Mouse (Mus musculus) B cell, adult 67 days (primary cell): ENCODE data around the gene Msantd2. TPM values are rescaled to one million over a fixed set of nuclear protein-coding genes. Genes with fewer than 3 reads are reported as not detected.

Experiments
- total RNA-seq, 2 experiments: library from RNA; stranded (reverse); gene quantifications; 4 replicates each; pipeline ENCODE4 v1.2.4; 2023

Msantd2 gene
- total RNA-seq, result 10 to 100 TPM; 31.0 to 41.6 TPM

DNA sequence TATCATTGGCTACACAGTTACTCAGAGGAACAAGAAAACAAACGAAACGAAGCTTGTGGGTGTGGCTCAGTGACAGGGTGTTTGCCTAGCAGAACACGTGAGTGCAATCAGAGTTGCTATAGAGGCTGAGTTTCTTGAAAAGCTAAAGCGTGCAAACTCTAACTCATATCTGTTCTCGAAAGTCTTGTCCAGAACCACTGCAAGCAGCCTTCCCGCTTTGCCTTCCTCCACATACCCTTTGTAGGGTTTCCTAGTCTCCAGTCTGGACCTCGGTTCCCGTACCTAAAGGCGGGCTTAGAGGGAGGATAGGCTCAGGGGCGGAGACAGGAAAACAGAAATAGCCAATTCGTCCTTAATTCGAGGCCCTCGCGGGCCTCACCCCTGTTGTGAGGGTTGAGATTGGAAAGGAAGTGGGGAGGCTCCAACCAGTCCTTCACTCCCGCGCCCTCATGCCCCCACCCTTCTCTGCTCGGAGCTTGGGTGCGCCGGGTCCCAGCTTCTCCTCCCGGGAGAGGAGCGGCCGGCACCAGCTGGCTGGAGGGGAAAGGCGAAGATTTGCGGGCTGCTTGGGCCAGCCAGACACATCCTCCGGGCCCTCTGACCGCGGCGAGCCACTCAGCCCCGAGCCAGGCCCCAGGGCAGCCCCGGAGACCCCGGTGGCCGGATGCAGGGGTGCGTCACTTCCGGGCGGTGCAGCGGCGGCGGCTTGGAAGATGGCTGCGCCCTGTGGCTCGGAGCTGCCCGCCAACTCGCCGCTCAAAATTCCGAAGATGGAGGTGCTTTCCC lies at the start of gene Msantd2:
Gene Msantd2 (plus strand): TSS at position 709 of the 786 bp plus-strand sequence.

DNA sequence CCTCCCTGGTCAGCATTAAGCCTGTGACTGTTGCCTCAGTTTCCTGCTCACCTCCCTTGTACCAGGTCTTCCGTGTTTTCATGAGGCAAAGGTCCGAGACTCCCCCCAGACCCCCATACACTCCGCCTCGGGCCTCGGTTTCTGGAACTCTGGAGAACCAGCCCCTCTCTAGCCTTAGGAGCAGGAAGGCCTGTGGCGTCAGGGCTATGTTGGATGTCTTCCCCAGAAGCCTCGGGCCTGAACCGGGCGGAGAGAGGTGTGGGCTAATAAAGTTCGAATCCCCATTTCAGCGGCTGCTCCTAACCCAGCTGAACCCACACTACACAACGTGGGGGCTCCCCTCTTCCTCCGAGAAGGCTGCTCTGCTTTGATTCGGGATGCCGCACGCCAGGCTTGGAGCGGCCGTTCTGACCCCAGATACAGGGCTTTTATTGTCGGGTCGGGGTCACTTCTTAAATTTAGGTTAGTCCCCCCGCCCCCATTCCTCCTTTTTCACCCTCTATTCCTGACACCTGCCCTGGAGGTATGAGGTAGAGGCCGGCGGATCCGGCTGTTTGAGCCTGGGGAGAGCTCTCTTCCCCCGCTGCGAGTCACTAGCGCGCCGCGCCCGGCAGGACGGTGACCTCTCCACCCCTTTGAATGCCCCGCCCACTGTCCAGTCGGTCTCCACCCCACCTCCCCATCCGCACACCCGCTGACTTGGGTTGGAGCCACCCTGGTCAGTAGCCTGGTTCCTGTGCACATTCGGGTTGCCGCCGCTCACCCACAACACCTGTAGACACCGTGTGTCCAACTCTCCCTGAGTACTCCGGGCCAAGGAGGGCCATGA lies 38.5 kb downstream of the Msantd2 start, which contains the start of gene Esam:
Gene Esam (plus strand): TSS at position 683 of the 829 bp plus-strand sequence.

DNA sequence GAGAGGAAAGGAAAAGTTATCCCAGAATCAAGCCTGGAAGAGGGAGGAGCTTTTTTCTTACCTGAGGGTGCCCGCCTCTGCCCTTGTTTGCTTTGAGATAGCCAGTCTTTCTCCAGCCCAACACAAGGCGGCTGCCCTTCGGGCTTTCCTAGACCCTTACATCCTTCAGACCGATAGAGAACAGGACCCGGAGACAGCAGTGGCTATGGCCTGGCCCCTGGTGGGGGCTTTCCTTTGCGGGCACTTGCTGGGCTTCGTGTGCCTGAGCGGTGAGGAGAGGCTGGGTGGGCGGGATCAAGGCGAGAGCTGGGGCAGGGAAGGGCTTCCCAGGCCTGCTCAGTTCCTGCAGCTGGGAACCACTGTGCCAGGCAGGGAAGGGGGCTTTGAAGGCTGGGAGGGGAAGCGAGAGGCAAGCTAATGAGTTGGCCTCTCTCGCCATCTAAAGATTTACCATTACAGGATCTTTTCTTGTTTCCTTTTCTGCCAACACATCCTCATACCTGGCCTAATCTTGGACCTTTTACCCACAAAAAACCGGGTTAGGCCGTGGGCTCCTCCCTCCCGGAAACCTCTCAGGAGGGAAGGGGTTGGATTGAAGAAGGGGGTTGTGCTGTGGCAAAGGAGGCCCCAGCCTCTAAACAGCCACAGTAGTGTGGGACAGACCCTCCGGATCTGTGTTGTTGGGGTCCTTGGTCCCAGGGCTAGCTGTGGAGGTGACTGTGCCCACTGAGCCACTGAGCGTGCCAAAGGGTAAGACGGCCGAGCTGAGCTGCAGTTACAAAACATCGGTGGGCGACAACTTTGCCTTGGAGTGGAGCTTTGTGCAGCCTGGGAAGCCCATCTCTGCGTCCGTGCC lies 50.3 kb downstream of the Msantd2 start, which contains the start of gene Vsig2:
Gene Vsig2 (plus strand): TSS at position 86 of the 856 bp plus-strand sequence.

DNA sequence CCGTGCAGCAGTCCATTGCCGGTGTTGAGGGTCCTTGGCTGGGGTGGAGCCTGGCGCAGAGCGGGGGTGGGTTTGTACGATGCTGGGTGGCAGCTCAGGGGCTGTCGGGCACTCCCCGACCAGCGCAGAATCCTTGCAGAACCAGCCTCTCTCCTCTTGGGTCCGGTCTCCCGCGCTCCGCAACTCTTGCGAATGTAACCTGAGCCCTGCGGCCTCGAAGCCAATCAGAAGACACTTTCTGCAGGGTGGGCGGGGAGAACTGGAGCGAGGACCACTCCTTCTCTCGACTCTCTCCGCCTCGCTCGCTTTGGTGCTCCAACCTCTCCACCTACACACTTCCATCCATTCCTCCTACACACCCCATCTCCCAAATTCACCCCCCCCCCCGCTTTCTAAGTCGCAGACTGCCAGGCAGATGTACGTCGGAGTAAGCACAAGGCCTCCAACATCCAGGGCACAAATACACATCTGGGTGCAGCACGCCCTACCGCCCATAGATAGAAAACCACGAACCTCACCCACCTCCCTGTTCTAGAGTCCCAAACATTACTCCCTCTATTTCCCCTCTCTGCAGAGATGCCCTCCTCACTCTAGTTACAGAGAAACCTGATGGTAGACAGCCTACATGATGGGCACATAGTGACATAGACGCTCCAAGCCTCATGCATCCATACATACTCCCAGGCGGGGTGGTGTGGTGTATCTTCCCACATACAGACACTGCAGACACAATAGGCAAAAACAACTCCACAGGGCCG lies 63.6 kb downstream of the Msantd2 start, which contains the start of gene Nrgn:
Gene Nrgn (minus strand): TSS at position 369 of the 758 bp plus-strand sequence.

DNA sequence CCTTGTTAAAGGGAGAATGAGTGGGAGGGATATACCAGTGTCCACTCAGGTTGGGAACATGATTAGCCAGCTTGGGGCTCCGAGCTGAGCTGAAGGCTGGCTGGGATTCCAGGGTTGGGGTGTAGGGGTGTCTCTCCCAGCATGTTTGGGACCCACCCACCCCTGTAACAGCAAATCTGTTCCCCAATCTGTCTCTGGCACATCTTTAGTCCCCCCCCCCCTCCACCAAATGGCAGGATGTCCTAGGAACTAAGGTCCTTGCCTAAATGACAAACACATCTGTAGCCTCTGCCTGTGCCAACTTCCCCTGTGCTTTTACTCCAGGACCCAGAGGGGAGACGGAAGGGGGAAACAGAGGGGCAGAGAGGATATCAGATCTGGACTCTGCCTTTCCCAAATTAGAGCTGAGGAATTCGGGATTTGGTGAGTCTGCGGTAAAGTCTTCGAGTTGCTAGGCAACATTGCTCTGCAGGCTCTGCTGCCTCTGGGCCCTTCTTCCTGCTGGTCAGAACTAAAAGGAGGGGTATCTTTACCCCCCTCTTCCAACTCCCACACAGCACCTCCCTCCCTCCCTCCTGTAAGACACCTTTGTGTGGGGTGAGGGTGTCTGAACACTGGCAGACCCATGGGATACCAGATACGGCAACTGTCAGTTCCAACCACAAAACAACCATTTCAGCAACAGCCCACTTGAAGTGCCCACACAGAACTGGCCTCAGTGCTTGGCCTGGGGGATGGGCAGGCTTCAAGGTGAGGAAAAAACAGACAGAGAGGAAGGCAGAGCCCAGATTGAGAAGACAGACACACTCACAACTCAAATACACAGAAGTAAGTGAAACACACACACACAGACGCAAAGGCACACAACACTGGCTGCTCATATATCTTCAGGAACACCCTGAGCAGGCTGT lies 66.0 kb downstream of the Msantd2 start, which contains the start of gene Siae:
Gene Siae (plus strand): TSS at position 861 of the 911 bp plus-strand sequence.

Other genes with a start within 250 kb of the Msantd2 start
- gene Slc37a2, start 233.6 kb upstream of the Msantd2 start, total RNA-seq, result 10 to 100 TPM; 30.8 to 36.8 TPM
- gene Ccdc15, start 140.9 kb upstream of the Msantd2 start, total RNA-seq, result 10 to 100 TPM; 15.4 to 16.8 TPM
- not detected for gene Hepacam, start 122.0 kb upstream of the Msantd2 start, total RNA-seq
- not detected for gene Robo4, start 87.4 kb upstream of the Msantd2 start, total RNA-seq
- gene Robo3, start 56.1 kb upstream of the Msantd2 start, total RNA-seq, result not detected
- not detected for gene Esam, start 38.8 kb downstream of the Msantd2 start, total RNA-seq
- not detected for gene Vsig2, start 49.9 kb downstream of the Msantd2 start, total RNA-seq
- 1 to 10 TPM; 2.4 to 3.6 TPM for gene Nrgn, start 63.6 kb downstream of the Msantd2 start, total RNA-seq
- 10 to 100 TPM; 10.4 to 12.5 TPM for gene Siae, start 66.4 kb downstream of the Msantd2 start, total RNA-seq
- 1 to 10 TPM; 1.7 to 2.1 TPM for gene Spa17, start 124.4 kb downstream of the Msantd2 start, total RNA-seq
- gene Tbrg1, start 168.0 kb downstream of the Msantd2 start, total RNA-seq, result 10 to 100 TPM; 53.0 to 53.5 TPM
- not detected for gene Panx3, start 179.9 kb downstream of the Msantd2 start, total RNA-seq
- not detected for gene Olfr160, start 226.9 kb downstream of the Msantd2 start, total RNA-seq